Mouse (Mus musculus) myocyte (in vitro differentiated cells): ENCODE measurements around the gene Mink1.

ENCODE experiments used
- E2F4 ChIP-seq: IDR thresholded peaks from one replicate; pipeline ENCODE4 v1.6.1; 2011; ENCODE audit warnings: mild to moderate bottlenecking, control low read depth, moderate library complexity; ENCODE audit not compliant: insufficient read depth
- MAX ChIP-seq: IDR thresholded peaks from one replicate; pipeline ENCODE4 v1.6.1; 2011; ENCODE audit warnings: low read depth, mild to moderate bottlenecking, control low read depth
- MYOG ChIP-seq, 3 experiments: IDR thresholded peaks; one replicate each; pipeline ENCODE4 v1.6.1; 2011; ENCODE audit warnings: control low read depth in 2 of 3, low read depth in 2 of 3, mild to moderate bottlenecking in 2 of 3; ENCODE audit not compliant: insufficient read length in 2 of 3, control insufficient read depth in 1 of 3, insufficient read depth in 1 of 3
- POLR2A ChIP-seq: IDR thresholded peaks from one replicate; pipeline ENCODE4 v1.6.1; 2011; ENCODE audit warnings: low read depth, mild to moderate bottlenecking, control low read depth, moderate library complexity; ENCODE audit not compliant: insufficient read length
- POLR2AphosphoS2 ChIP-seq: IDR thresholded peaks from one replicate; pipeline ENCODE4 v1.6.1; 2011; ENCODE audit warnings: low read depth, control low read depth; ENCODE audit not compliant: insufficient read length
- SRF ChIP-seq: IDR thresholded peaks from one replicate; pipeline ENCODE4 v1.6.1; 2011; ENCODE audit warnings: low read depth; ENCODE audit not compliant: control insufficient read depth, insufficient read length
- TCF12 ChIP-seq: IDR thresholded peaks from one replicate; pipeline ENCODE4 v1.6.1; 2011; ENCODE audit warnings: mild to moderate bottlenecking, control low read depth; ENCODE audit not compliant: poor library complexity, insufficient read depth, severe bottlenecking
- TCF3 ChIP-seq: IDR thresholded peaks from one replicate; pipeline ENCODE4 v1.6.1; 2011; ENCODE audit warnings: low read depth, control low read depth; ENCODE audit not compliant: insufficient read length
- USF1 ChIP-seq: IDR thresholded peaks from one replicate; pipeline ENCODE4 v1.6.1; 2011; ENCODE audit warnings: low read depth, mild to moderate bottlenecking, control low read depth, moderate library complexity

DNA sequence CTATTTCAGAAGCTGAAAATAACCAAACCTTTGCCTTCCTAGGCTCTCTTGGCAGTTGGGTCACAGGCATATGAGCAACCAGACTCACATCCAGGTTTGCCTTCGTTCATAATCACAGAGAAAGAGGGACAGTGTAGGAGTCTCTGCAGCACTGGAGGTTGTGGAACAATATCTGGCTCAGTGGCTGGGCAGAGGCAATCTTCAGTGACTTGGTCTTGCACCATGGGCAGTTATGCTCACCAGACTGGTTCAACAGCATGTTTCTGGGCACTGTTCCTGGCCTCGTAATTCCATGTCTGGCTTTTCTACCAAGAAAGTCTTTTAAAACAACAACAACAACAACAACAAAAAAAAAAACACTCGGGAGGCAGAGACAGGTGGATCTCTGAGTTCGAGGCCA lies 72.9 kb downstream of the Mink1 start:
- TF ChIP-seq MYOG (IDR thresholded peaks at IDR 0.05; ENCODE audit: control insufficient read depth in 1 of 3, insufficient read depth in 1 of 3, insufficient read length in 2 of 3, low read depth in 2 of 3): no peak
- TF ChIP-seq SRF: no peak
- no peak for TF ChIP-seq POLR2A
- no peak for TF ChIP-seq POLR2AphosphoS2
- no peak for TF ChIP-seq USF1
- TF ChIP-seq MAX: no peak
- TF ChIP-seq E2F4: no peak
- no peak for TF ChIP-seq TCF3
- no peak for TF ChIP-seq TCF12
